Mouse (Mus musculus) neural tube, embryonic 11.5 days (tissue): ENCODE data around the gene Csdc2. TPM values are rescaled to one million over a fixed set of nuclear protein-coding genes. Genes with fewer than 3 reads are reported as not detected.

Source experiments
- ATAC-seq: fragments of 200-750 bp; cut with Nextera tagmentation; 2 replicates; pipeline ENCODE4 v1.8.0; 2017; ENCODE audit warnings: moderate number of reproducible peaks, mild to moderate bottlenecking, moderate TSS enrichment, moderate library complexity; ENCODE audit not compliant: insufficient read depth, low FRiP score, low TSS enrichment
- DNase-seq: peaks from one replicate; pipeline ENCODE4 v3.0.0-alpha.2; 2015; ENCODE audit warnings: low spot score
- H3K27ac ChIP-seq: fragments of 300-500 bp; sonication (generic); 2 replicates; pipeline ENCODE4 v1.5.1; 2014; ENCODE audit warnings: low read depth, mild to moderate bottlenecking, low read length
- H3K27me3 ChIP-seq: fragments of 300-500 bp; sonication (generic); 2 replicates; pipeline ENCODE4 v1.6.1; 2014; ENCODE audit warnings: mild to moderate bottlenecking, low read length, mixed read lengths; ENCODE audit not compliant: control insufficient read depth, insufficient read depth
- H3K36me3 ChIP-seq: fragments of 300-500 bp; sonication (generic); 2 replicates; pipeline ENCODE4 v1.6.1; 2014; ENCODE audit warnings: mild to moderate bottlenecking, low read length, moderate library complexity, mixed read lengths; ENCODE audit not compliant: control insufficient read depth, insufficient read depth
- H3K4me1 ChIP-seq: fragments of 300-500 bp; sonication (generic); 2 replicates; pipeline ENCODE4 v1.6.1; 2014; ENCODE audit warnings: low read length, mixed read lengths; ENCODE audit not compliant: control insufficient read depth, insufficient read depth
- H3K4me2 ChIP-seq: fragments of 300-500 bp; sonication (generic); 2 replicates; pipeline ENCODE4 v1.6.1; 2014; ENCODE audit warnings: low read depth, mild to moderate bottlenecking, moderate library complexity
- H3K4me3 ChIP-seq: fragments of 300-500 bp; sonication (generic); 2 replicates; pipeline ENCODE4 v1.5.1; 2014; ENCODE audit warnings: low read depth, low read length
- H3K9ac ChIP-seq: fragments of 300-500 bp; sonication (generic); 2 replicates; pipeline ENCODE4 v1.6.1; 2014; ENCODE audit warnings: mild to moderate bottlenecking, low read length
- H3K9me3 ChIP-seq: fragments of 300-500 bp; sonication (generic); 2 replicates; pipeline ENCODE4 v1.6.1; 2016; ENCODE audit warnings: low read length; ENCODE audit not compliant: control insufficient read depth
- WGBS: fragments of 180-500 bp; shearing (Covaris S2); extraction: QIAGEN DNeasy Blood & Tissue Kit; methylation state at CpG from one replicate; pipeline ENCODE4 v1.1.7; 2014; 5-methylcytosine and 5-hydroxymethylcytosine counted together
- polyA plus RNA-seq: library from polyadenylated mRNA; unstranded; fragments of >200 nt; fragmentation: Nextera tagmentation; extraction: Ambion mirVana; gene quantifications from 2 replicates; pipeline ENCODE4 v1.2.1, GENCODE M21; 2014

Csdc2 gene
- polyA plus RNA-seq, 1 experiment from 2014 or later = 25.7 TPM

DNA sequence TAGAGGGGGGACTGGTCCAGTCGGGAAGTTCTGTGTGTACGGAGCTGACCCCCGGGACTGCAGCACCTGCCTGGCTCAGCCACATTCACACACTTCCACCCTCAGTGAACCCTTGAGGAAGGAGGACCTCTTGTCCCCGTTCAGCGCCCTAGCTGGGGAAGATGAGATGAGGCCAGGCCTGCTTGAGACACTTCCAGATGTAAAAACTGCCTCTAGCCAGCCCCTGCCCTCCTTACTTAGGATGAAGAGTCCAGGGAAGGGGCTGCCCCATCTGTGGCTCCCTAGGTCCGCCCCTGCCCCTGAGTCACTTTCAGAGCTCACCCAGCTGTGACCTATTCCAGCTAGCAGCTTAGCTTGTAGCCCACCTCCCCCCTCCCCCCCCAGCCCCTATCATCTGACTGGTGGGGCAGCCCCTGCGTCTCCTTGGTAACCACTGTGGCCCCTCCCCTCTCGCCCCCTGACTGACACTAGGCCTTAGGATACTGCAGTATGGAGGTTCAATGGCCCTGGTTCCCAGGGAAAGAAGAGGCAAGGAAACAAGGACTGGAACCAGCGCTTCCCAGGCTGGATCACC lies 6.7 kb downstream of the Csdc2 start:
- ATAC-seq = peak; percentile 73; the same call in 1 of the 2 replicates
- Histone ChIP-seq H3K27me3 (no peaks in the 10 kb centered on the region), H3K4me1 (peaks cover 7% of the 10 kb centered on the region; the same call in 1 of the 2 replicates), H3K9me3 (no peaks in the 10 kb centered on the region), H3K27ac (peak overlapping the region; percentile 78; the same call in 1 of the 2 replicates), H3K36me3 (no peaks in the 10 kb centered on the region), H3K4me2 (0 out of 2 replicates have a peak overlapping the region, but pooled peaks have one; percentile 12), H3K9ac (no peak overlapping the region; the same call in 1 of the 2 replicates), H3K4me3 (no peak overlapping the region)
- DNase-seq = peak; percentile 79
- WGBS = 10% methylated on average over 9 of the region's 9 CpGs

DNA sequence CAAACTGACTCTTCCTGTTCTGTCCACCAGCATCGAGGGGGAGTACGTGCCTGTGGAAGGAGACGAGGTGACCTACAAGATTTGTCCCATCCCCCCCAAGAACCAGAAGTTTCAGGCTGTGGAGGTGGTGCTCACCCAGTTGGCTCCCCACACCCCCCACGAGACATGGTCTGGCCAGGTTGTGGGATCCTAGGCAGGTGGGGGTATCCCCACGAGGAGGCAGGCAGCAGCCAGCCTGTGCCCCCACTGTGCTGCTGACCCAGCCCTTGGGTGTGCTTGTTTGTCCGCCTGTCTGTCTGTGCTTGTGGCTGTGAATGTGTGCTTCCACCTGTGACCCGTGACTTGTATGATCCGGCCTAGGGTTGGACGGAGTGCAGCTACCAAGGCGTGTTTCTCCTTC lies 12.5 kb downstream of the Csdc2 start:
- Histone ChIP-seq H3K9me3 (no peaks in the 10 kb centered on the region), H3K27me3 (no peaks in the 10 kb centered on the region), H3K4me1 (no peaks in the 10 kb centered on the region), H3K4me3 (no peak overlapping the region), H3K36me3 (no peaks in the 10 kb centered on the region), H3K27ac (no peak overlapping the region), H3K4me2 (no peak overlapping the region), H3K9ac (no peak overlapping the region; the same call in 1 of the 2 replicates)
- no peak for ATAC-seq
- no peak for DNase-seq
- WGBS = 88% methylated on average over 10 of the region's 10 CpGs

DNA sequence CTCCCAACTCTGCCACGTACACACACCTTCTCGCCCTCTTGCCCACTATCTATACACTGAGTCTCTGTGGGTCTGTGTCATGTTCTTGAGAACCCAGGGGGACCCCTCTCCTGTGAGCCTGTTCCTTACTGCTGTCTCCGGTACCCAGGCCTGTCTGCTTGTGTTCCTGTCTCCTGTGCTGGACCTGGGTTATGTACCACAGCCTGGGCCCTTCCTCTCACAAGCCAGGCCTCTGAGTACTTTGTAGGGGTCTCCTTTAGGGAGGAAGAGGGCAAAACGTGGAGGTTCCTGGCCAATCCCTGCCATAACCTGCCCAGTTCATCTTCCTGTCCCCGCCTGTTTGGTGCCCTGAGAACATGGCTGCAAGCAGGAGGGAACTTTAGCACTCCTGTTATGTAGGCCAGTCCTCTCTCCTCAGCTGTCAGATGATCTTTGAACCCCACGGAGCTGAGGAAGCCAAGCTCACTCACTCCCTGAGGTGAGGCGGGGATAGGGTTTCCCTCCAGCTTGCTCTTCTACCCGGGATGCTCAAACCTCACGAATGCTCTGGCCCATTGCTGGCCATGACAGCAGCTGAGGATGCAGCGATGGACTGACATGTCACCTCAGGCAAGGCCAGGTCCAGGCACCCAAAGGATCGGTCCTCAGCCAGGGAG lies 13.0 kb downstream of the Csdc2 start:
- DNase-seq (no peak), ATAC-seq (no peak)
- H3K4me3 ChIP-seq = no peak overlapping the region
- H3K36me3 ChIP-seq = no peaks in the 10 kb centered on the region
- WGBS = 71% methylated on average over 11 of the region's 11 CpGs
- H3K4me1 ChIP-seq = no peaks in the 10 kb centered on the region
- no peaks in the 10 kb centered on the region for H3K9me3 ChIP-seq
- no peak overlapping the region for H3K27ac ChIP-seq
- no peak overlapping the region for H3K9ac ChIP-seq
- H3K27me3 ChIP-seq = no peaks in the 10 kb centered on the region
- no peak overlapping the region for H3K4me2 ChIP-seq

DNA sequence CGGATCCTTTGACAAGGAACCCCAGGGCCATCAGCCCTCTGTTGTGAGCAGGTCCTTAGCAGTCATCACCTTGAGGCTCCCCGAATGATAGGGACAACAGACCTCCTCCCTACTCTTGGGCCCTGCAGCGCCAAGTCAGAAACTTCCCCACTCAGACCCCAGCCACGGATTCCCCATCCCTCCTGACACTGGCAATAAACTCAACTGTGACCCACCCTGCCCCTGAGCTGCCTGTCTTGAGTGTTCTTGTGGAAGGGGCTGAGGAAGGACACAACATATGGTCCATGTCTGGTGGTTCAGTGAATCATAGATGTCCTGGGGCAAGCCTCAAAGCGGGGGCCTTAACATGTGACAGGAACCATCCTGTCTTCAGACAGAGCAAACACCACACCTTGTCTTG lies 14.2 kb downstream of the Csdc2 start:
- Histone ChIP-seq H3K27ac (no peak overlapping the region), H3K4me2 (no peak overlapping the region), H3K9me3 (no peaks in the 10 kb centered on the region), H3K4me3 (no peak overlapping the region), H3K9ac (no peak overlapping the region), H3K4me1 (no peaks in the 10 kb centered on the region), H3K27me3 (no peaks in the 10 kb centered on the region), H3K36me3 (no peaks in the 10 kb centered on the region; the same call in 1 of the 2 replicates)
- WGBS = 84% methylated on average over 5 of the region's 5 CpGs
- DNase-seq (no peak), ATAC-seq (no peak)

DNA sequence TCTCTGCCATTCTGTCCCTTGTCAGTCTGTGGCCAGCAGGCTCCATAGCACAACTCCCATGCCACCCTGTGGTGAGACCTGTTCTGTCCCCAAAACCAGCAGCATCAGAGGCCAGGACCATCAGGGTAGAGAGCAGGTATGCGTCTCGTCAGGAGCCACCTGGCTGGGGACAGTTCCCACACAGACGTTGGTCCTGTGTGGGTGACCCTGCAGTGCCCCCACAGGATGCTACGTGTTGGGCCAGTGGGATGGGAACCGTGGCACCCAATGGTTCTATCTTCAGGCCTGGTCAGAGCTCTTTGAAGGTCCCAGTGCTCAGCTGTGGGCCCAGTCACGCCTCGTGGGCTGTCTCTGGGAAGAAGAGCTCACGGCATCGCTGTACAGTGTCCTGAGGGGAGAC lies 14.6 kb downstream of the Csdc2 start:
- Histone ChIP-seq H3K9ac (no peak overlapping the region), H3K4me1 (no peaks in the 10 kb centered on the region), H3K27me3 (no peaks in the 10 kb centered on the region), H3K4me2 (no peak overlapping the region), H3K27ac (no peak overlapping the region), H3K4me3 (no peak overlapping the region), H3K36me3 (no peaks in the 10 kb centered on the region; the same call in 1 of the 2 replicates), H3K9me3 (no peaks in the 10 kb centered on the region)
- ATAC-seq = no peak
- no peak for DNase-seq
- WGBS = 90% methylated on average over 9 of the region's 9 CpGs

DNA sequence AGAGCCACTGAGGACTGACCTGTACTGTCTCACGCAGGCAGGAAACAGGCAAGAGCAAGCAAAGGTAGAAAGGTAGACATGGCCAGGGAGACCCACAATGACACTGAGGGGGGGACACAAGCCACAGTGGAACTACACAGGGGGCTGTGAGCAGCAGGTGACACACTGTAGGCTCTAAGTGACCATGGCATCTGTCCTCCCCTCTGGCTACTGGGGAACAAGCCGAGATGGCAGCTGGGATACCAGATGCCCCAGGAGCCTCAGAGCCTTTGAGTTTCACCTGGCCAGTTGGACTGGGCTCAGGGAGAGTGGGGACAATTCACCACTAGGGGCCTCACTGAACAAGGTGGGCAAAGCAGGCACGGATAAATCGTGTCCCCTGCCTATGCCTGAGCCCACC lies 15.8 kb downstream of the Csdc2 start:
- H3K4me2 ChIP-seq = no peak overlapping the region
- DNase-seq = no peak
- H3K27me3 ChIP-seq = no peaks in the 10 kb centered on the region
- 79% methylated on average over 4 of the region's 4 CpGs for whole genome bisulfite sequencing
- H3K4me1 ChIP-seq = no peaks in the 10 kb centered on the region
- H3K27ac ChIP-seq = no peak overlapping the region
- no peak overlapping the region for H3K4me3 ChIP-seq
- H3K9ac ChIP-seq = no peak overlapping the region
- no peaks in the 10 kb centered on the region for H3K9me3 ChIP-seq
- no peak for ATAC-seq
- no peaks in the 10 kb centered on the region; the same call in 1 of the 2 replicates for H3K36me3 ChIP-seq

DNA sequence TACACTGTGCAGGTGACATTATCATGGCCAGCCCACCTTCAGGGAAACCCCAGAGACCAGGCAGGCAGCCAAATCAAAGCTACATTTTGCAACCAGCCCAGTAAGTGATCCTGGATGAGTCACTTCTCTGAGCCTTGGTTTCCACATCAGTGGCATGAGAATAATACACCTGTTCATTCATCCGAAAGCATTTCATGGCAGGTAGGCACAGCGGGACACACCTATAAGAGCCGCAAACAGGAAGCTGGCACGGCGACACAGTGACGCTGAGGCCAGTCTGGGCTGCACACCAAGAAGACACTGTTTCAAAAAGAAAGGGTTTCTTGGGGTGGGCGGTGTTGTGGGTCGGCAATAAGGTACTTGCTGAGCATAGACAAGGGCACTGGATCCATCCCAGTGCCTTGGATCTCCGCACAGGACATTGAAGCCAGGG lies 17.6 kb downstream of the Csdc2 start:
- 95% methylated on average over 9 of the region's 9 CpGs for whole genome bisulfite sequencing

DNA sequence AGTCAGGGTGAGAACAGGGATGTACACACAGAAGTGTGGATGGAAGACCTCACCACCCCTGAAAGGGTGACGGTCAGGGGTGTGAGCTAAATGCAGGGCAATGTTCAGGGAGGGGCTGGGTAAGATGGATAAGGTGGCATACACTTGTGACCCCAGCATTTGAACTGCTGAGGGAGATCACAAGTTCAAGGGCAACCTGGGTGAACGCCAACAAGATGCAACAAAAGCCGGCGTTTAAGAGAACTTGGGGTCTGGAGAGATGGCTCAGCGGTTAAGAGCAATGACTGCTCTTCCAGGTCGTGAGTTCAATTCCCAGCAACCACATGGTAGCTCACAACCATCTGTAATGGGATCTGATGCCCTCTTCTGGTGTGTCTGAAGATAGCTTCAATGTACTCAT lies 18.2 kb downstream of the Csdc2 start:
- DNase-seq (no peak), ATAC-seq (no peak)
- H3K27ac ChIP-seq = no peak overlapping the region
- H3K9me3 ChIP-seq = no peaks in the 10 kb centered on the region
- no peaks in the 10 kb centered on the region for H3K27me3 ChIP-seq
- no peaks in the 10 kb centered on the region for H3K4me1 ChIP-seq
- WGBS = 93% methylated on average over 6 of the region's 6 CpGs
- H3K4me2 ChIP-seq = no peak overlapping the region
- H3K9ac ChIP-seq = no peak overlapping the region
- H3K36me3 ChIP-seq = no peaks in the 10 kb centered on the region; the same call in 1 of the 2 replicates
- H3K4me3 ChIP-seq = no peak overlapping the region

More for the DNA sequence above, 17.6 kb downstream of the Csdc2 start:
- Histone ChIP-seq H3K27ac (no peak overlapping the region), H3K36me3 (no peaks in the 10 kb centered on the region; the same call in 1 of the 2 replicates), H3K9ac (no peak overlapping the region), H3K4me3 (no peak overlapping the region), H3K4me2 (no peak overlapping the region), H3K27me3 (no peaks in the 10 kb centered on the region), H3K9me3 (no peaks in the 10 kb centered on the region), H3K4me1 (no peaks in the 10 kb centered on the region)
- ATAC-seq (no peak), DNase-seq (no peak)

DNA sequence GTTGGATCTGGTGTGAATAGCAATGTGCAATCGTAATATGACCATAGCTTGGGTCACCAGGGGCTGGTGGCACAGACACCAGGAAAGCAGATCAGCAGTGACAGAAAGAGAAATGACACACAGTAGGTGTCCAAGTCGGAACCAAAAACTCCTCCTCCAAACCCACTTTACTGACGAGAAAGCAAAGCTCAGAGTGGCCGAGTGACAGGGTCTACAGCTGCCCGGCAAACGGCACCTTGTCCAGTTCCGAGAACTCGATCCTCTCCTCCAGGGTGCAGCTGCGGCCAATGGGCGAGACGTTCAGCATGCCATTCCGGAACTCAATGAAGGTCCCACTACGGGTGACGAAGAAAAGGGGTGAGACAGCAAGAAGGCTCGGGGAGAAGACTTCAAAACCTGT lies 18.9 kb downstream of the Csdc2 start:
- no peak for DNase-seq
- no peak for ATAC-seq

More for the DNA sequence above, 18.9 kb downstream of the Csdc2 start:
- Histone ChIP-seq H3K4me1 (no peaks in the 10 kb centered on the region), H3K9ac (no peak overlapping the region), H3K36me3 (no peaks in the 10 kb centered on the region; the same call in 1 of the 2 replicates), H3K27ac (no peak overlapping the region), H3K27me3 (no peaks in the 10 kb centered on the region), H3K4me2 (no peak overlapping the region), H3K4me3 (no peak overlapping the region), H3K9me3 (no peaks in the 10 kb centered on the region)
- 90% methylated on average over 15 of the region's 15 CpGs for WGBS
